Mouse (Mus musculus) hematopoietic stem cell, adult 5-6 weeks (primary cell): ENCODE measurements around the gene Igfbp7. TPM values are rescaled to one million over a fixed set of nuclear protein-coding genes. Genes with fewer than 3 reads are reported as not detected.

Experiments used
- ATAC-seq, 2 experiments: fragments of 125-278 bp in 1 of 2; replicated peaks in 1 of 2; 2 replicates each; pipeline ENCODE4 v1.8.0; 2016 to 2017; ENCODE audit warnings: inconsistent platforms in 2 of 2, mild to moderate bottlenecking in 2 of 2, moderate number of reproducible peaks in 2 of 2, low read depth in 1 of 2, moderate TSS enrichment in 1 of 2; ENCODE audit not compliant: low FRiP score in 2 of 2, poor library complexity in 2 of 2, severe bottlenecking in 2 of 2, insufficient read depth in 1 of 2, low TSS enrichment in 1 of 2
- total RNA-seq: library from RNA; stranded (forward); fragments of 172-1452, 232-1000 nt; gene quantifications from 2 replicates; pipeline ENCODE4 v1.2.3, GENCODE M21; 2017

Gene Igfbp7
- 0.56 and 1.7 TPM in 2 replicates for total RNA-seq

DNA sequence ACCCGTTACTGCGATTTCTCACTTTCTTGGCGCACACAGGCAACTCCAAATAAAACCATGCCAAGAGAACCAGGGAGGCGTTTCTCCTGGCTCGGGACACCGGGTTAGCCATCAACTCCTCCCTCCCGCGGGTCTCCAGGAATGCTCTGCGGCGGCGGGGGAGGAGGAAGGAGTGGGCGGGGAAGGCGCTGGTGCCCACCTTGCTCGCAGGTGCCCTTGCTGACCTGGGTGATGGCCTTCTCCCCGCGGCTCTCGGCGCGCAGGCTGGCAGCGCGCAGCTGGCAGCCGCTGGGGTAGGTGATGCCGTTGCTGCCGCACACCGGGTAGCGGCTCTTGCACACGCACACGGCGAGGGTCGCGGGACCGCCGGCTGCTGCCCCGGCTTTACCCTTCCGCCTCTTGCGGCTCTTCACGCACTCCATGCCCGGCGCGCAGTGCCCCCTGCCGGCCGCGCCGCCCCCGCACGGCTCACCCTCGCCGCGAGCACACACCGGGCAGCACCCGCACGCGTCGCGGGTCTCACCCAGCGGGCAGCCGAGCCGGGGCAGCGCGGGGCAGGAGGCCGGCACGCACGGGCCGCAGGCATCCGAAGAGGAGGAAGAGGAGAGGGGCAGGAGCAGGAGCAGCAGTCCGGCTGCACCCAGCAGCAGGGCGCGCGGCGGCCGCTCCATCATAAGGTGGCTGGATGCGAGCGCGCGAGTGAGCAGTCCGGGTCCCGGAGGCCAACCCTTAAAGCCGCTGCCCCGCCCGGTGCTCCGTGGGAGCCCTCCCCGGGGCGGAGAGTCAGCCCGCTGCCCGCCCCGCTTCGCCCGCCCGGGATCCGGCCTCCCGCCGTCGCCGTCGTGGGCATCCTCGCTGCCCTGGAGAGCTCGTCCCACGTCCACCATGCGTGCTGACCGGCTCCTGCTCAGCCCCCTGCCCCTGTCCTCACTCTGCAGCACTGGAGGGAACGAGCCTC is at the start of gene Igfbp7:
Gene Igfbp7 (minus strand): TSS at position 701 of the 958 bp plus-strand sequence.
- peak; percentile 47 to 71; a peak in 3 of 4 replicates for ATAC-seq

DNA sequence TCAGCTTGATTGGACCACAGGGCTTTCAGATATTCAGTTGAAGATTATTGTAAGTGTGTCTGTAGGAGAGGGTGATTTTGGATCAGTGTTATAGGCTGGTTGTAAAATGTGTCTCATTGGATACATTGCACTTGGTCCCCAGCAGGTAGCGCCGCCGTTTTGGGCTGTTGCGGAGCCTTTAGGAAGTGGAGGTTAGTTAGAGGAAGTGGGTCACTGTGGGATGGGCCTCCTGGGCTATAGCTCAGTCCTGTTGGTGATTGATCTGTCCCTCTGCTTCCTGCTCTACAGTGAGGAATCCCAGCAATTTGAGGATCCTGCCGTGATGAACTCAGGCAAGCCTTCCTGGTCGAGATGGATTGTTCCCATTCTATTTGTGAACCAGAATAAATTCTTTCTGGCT is 44.3 kb upstream of the Igfbp7 start:
- ATAC-seq, result 0 out of 4 replicates have a peak, but pooled peaks of 1 of the 2 experiments have one; percentile 29

DNA sequence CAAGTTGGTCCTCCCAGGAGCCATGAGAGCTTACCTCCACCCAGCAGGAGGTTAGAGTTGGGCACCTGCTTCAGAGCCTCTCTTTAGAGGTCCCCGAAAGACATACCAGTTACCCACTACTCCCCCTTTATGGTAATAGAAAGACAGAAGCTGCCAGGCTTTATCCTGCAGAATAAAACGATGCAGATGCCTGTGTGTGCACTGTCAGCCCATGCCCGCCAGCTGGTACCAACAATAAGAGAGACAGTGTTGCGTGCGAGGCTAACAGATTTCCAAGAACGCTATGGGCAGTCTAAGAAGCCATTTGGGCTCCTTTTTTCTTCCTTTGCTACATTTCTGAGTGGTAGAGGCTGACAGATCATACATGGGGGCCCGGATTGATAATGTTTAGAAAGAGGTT is 41.7 kb upstream of the Igfbp7 start:
- no peak for ATAC-seq

DNA sequence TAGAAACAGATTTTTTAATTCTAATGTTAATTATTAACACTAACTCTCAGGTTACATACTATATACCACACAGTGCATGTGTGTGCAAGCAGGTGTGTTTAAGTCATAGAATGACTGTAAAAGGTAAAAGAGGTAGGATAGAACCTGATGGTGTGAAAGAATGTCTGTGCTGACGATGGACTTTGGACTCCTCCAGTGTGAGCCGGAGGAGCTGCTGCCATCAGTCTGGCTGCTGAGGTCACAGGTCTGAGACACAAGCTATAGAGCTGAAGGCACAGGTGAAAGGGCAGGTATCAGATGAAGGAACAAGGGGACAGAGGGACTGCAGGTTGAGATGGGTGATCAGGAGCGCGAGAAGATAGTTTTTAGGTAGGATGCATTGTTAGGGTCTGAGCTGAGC is 37.6 kb upstream of the Igfbp7 start:
- ATAC-seq, result no peak

DNA sequence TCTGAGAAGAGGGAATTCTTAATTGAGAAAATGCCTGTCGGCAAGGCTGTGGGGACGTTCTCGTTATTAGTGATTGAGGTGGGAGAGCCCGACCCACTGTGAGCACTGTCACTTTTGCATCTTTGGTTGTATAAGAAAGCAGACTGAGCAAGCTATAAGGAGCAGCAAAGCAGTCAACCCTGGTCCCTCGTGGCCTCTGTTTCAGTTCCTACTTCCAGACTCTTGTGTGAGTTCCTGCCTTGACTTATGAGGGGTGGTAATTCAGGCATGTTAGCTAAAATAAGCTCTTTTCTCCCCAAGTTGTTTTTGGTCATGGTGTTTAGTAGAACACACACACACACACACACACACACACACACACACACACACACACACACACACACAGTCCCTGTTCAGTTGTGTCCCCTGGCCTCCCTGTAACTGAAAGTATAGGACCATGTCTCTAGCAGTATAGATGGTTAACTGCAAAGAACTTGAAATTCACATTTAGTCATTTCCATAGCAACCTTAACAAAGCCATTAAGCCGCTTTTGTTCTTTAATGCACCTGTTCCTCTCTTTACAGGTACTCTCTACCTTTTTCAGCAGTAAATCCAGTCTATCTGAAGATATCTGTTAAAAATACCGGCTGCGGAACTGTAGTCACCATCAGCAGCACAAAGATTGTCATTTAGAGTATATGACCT is 36.2 kb upstream of the Igfbp7 start:
- ATAC-seq, result no peak

DNA sequence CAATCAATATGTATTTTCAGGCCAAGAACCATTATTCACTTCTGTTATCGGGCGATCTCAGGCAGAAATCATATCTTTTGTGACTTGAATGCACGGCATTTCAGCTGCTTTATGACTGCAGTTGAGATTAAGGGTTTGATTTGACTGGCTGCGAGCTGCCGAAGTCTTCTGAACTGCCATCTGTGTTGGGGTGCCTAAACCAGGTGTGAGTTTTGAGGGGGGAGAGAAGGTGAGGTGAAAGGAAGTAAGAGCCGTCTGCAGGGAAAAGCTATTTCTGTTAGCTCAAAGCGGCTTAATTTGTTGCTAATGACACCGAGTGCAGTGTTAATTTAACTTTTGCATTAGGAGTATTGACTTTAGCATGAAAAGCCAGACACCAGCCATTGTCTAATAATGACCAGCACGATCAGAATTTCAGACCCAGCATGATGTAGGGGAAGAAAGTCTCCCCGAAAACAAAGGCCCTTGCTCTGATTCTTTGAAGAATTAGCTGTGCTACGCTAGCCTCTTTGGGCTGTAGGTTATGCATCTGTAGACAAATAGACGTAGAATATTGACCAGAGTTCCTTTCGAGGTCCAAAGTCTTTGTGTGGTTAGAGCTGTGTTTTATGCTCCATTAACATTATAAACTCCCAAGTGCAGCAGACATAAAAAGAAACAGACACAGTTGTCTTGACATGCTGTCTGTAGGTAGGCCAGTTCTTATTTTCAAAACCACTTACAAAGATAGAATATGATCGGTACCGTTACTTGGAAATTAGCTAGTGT is 35.2 kb upstream of the Igfbp7 start:
- ATAC-seq, result no peak

DNA sequence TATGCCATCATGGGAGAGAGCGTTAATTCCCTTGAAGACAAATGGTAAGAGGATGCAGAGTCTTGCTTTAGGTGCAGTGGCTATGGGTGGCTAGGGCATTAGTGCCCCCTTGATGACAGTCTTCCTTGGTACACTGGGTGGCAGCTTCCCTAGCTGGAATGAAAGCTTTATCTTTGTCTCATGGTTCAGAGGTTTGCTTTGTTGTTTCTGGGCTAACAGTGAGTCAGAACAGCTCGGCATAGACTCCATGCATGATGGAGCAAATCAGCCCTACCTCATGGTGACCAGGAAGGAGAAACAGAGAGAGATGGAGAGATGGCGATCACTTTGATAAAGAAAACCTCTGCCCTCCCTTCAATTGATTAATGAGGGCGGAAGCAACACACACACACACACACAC is 28.5 kb upstream of the Igfbp7 start:
- ATAC-seq, result no peak

DNA sequence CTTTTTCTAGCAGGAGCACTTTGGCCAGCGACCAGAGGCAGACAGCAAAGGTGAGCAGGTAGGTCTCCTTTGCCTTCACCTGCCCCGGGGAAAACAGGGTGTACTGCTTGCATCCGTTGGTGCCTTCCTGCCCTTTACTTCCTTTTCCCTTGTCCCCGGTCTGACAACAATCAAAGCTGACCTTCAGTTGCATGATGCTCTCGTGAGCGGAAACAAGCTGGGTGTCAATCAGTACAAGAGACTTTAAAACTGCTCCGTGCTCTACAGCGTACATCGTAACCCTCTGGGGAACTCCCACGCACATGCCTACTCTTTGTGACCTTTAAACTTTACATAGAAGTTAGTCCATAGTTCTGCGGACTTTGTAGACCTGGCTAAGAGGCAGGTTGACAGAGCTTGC is 26.2 kb upstream of the Igfbp7 start:
- ATAC-seq, result no peak

DNA sequence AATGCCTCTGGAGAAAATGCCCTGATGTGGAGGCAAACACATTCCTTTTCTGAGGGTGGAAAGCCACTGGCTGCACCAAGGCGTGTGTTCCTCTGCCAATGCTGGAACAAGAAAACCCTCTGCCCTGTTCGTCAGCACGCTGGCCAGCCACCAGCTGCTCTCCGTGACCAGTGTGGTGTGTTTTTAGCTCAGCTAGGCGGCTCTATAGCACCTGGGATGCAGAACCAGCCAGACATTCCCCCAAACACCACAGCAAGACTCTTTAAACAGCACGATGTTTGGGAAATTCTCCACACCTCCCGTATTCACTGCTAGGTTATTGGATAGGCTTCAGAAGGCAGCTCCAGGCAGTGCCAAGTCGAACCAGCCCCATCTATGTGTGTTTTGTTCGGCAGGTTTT is 25.7 kb upstream of the Igfbp7 start:
- no peak for ATAC-seq

DNA sequence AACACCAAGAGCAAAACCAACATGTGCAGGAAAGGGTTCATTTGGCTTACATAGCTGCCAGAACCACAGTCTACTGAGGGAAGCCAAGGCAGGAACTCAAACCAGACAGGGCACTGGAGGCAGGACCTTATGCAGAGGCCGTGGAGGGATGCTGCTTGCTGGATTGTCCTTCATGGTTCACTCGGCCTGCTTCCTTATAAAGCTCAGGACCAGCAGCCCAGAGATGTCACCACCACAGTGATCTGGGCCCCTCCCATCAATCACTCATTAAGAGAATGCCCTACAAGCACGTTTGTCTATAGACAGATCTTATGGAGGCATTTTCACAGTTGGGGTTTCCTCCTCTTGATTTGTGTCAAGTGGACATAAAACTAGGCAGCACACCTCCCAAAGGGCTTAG is 25.3 kb upstream of the Igfbp7 start:
- ATAC-seq, result no peak

DNA sequence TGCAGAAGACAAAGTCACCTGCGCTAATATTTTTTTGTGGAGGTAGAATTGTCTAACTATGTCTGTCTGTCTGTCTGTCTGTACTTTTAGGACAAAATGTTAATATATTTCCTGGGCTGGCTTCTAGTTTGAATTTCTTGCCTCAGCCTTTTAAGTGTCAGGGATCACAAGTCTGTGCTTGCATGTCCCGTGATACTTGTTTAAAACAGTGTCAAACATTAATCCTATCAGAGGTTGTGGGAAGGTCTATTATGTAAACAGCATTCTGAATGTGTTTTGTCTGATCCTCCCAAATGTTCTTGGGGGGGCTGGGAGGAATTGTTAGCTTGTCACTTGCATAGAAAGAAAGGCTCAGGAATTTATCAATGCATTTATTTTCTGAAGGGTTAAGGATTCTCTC is 24.6 kb upstream of the Igfbp7 start:
- no peak for ATAC-seq

DNA sequence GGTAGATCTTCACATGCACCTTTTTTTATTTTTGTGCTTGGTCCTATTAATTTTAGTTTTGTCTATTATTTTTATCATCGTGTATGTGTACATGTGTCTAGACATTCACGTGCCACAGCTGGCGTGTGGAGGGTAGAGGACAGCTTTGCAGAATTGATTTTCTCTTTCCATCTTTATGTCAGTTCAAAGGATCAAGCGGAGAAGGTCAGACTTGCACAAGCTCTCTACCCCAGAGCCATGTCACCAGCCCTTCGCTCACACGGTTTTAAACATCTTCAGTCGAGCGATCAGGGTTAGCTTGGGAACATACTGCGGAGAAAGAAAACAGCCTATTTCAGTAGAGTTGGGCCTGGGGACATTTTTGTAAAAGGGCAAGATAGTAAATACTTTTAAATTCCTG is 23.2 kb upstream of the Igfbp7 start:
- no peak for ATAC-seq

DNA sequence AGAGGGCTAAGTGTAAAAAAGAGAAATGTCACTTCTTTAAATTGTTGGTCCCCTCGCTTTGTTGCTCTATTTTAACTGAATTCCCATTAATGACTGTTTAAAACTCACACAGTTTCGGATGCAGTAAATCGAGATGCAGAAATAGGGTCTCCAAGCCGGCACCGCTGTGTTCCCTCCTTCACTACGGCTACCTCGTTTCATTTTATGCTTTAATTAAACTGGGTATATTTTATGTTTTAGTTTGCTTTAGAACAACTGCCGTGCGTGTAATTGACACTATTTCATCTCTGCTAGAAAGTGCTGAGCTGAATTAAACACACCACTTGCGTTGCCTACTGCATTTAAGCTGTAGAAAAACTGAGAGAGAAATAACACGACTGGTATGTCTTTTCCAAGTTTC is 22.6 kb upstream of the Igfbp7 start:
- no peak for ATAC-seq

DNA sequence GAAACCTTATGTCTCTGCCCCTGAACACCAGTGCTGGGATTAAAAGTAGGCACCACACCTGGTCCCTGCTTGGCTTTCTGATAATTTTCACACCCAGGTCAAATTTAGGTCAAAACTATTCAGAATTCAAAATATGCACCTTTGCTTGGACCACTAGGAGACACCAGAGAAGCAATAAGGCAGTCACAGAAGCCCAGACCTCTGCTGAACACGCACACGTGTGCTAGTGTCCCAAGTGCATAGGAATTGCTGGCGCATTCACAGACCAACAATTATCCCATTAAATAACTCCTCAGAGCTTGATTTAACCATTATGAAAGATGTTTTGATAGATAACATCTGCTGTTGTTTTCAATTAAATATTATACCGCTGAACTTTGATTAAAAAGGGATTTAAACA is 22.2 kb upstream of the Igfbp7 start:
- ATAC-seq, result no peak

DNA sequence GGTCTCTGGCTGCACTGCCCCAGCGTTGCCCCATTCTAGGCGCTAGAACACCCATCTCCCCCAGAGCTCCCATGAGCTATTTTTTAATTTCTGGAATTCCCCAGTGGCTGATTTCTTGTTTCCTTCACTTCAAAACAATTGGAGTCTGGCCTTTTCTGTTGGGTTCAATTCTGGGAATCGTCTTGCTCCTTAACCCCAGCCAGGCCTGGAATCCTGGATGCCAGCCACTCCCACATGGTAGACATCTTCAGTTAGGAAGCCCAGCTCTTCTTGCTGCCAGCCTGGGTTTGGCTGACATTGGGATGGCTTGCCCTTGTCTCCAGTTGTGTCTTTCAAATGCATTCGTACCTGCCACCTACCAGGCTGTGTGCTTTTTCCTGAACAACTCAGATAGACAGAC is 20.7 kb upstream of the Igfbp7 start:
- ATAC-seq, result no peak

DNA sequence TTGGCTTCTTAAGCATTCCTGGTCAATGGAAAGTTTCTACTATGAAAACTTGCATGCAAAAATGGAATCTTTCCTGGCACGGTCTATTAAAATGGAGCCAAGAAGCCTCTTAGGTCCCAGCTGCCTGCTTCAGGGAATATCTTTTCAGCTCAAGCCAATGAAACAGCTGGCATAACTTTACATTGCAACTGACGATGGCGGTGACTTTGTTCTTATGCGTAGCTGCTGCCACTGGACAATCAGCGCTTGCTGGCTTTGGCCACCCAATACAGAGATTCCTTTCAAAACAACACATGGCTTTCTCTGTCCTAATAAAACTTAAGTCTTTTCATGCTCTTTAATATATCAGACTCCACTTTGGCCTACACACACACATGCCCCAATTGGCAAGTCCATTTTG is 20.1 kb upstream of the Igfbp7 start:
- no peak for ATAC-seq

DNA sequence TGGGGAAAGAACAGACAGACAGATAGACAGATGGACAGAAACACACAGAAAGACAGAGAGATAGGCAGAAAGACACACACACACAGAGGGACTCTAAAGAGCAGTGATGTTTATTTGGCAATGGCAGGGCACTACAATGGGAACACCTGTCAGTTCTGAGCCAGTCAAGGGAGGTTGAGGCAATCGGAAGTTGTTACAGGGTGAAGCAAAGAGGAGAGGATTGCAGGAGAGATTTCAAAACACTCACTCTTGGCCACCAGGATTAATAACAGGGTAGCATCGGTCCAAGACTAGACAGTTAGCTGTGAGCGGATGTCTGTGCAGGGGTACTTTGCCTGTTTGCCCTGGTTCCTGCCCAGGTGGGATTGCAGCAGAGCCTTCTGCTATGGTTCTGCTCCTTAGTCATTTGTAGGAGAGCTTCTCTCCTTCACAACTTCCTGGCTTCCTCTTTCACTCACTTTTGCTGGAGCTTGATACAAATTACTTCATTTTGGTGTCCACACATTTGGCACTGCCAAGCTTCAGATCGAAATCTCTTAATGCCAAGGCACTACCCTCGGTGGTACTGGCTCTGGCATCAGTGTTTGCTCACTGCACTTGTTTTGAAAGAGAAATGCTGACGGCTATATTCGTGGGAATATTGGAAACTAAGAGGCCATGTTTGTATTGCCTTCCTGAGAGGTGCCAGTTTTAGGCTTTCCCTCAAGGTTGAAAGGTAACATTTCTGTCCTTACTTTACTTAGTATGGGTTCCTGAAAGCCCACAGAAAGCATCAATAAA is 18.1 kb upstream of the Igfbp7 start:
- peak in 1 of 2 experiments; percentile 48; a peak in 1 of 4 replicates for ATAC-seq
